Mouse (Mus musculus): ENCODE data around the gene Ino80. TPM values are rescaled to one million over a fixed set of nuclear protein-coding genes. Genes with fewer than 3 reads are reported as not detected.

Gene Ino80
- polyA plus RNA-seq, 1 experiment from 2014 or later, result 1.4 TPM

DNA sequence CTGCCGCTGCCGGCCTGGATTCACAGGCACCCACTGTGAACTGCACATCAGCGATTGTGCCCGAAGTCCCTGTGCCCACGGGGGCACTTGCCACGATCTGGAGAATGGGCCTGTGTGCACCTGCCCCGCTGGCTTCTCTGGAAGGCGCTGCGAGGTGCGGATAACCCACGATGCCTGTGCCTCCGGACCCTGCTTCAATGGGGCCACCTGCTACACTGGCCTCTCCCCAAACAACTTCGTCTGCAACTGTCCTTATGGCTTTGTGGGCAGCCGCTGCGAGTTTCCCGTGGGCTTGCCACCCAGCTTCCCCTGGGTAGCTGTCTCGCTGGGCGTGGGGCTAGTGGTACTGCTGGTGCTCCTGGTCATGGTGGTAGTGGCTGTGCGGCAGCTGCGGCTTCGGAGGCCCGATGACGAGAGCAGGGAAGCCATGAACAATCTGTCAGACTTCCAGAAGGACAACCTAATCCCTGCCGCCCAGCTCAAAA lies 145.3 kb downstream of the Ino80 start:
- H3K4me3 ChIP-seq (replicated peaks), result no peak overlapping the region
- H3K9me3 ChIP-seq (replicated peaks), result no peaks in the 10 kb centered on the region

DNA sequence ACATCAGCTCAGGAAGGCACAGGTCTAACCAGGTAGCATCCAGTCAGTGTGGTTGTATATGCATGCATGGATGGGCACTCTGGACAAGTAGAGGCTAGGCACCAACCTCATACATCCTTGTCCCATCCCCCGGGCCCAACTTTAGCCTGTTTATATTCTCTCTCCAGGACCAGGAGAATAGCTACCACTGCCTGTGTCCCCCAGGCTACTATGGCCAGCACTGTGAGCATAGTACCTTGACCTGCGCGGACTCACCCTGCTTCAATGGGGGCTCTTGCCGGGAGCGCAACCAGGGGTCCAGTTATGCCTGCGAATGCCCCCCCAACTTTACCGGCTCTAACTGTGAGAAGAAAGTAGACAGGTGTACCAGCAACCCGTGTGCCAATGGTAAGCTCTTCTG lies 146.7 kb downstream of the Ino80 start:
- Histone ChIP-seq H3K27me3 (peaks cover 95% of the 10 kb centered on the region), H3K4me1 (replicated peaks) (peaks cover 18% of the 10 kb centered on the region), H3K9me3 (replicated peaks) (no peaks in the 10 kb centered on the region), H3K4me3 (replicated peaks) (no peak overlapping the region), H3K36me3 (replicated peaks) (no peaks in the 10 kb centered on the region), H3K27ac (replicated peaks) (no peak overlapping the region), H3K4me2 (no peak overlapping the region), H3K9ac (no peak overlapping the region)
- 81% methylated on average over 8 of the region's 8 CpGs for WGBS (ENCODE audit: insufficient replicate concordance)
- no peak for ATAC-seq (ENCODE audit: insufficient read depth)

More for the DNA sequence above, 145.3 kb downstream of the Ino80 start:
- Histone ChIP-seq H3K9ac (no peak overlapping the region), H3K27me3 (peaks cover 95% of the 10 kb centered on the region), H3K4me1 (replicated peaks) (peaks cover 8% of the 10 kb centered on the region), H3K36me3 (replicated peaks) (no peaks in the 10 kb centered on the region), H3K4me2 (no peak overlapping the region), H3K27ac (replicated peaks) (no peak overlapping the region)
- WGBS (ENCODE audit: insufficient replicate concordance), result 75% methylated on average over 24 of the region's 24 CpGs
- no peak for ATAC-seq (ENCODE audit: insufficient read depth)

DNA sequence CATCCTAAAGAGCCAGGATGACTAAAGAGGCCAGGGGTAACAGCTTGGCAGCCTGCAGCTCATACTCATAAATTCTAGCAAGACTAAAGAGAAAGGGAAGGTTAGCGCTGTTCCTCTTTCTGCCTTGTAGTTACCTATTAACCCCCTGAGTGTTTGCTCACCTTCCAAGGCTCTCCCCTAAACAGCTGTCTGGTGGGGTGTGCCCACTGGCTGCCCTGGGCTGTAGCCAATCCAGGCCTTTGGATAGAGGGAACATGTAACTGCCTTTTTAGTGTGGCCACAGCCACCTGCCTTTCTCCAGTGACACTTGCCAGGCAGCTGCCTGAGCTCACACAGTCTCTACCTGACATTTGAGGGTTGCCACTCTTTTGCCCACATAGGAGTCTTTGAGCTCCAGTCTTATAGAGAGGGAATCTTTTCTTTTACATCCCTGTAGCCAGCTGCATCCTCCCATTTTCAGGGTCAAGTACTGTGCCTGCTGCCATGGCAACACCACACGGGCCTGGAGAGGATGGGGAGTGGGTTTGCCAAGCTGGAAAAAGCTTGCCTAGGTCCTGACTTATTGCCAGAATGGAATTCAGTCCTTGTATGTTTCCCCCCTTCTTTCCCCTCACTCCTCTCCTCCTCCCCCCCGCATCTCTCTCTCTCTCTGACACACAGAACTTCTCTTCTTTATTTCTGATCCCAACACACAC lies 148.2 kb downstream of the Ino80 start:
- no peak overlapping the region for H3K27ac ChIP-seq (replicated peaks)
- H3K9me3 ChIP-seq (replicated peaks), result no peaks in the 10 kb centered on the region
- WGBS (ENCODE audit: insufficient replicate concordance), result 36% methylated on average over 3 of the region's 3 CpGs
- H3K4me2 ChIP-seq, result no peak overlapping the region
- peak; percentile 37; the same call in 1 of the 2 replicates for ATAC-seq (ENCODE audit: insufficient read depth)
- peaks cover 33% of the 10 kb centered on the region for H3K4me1 ChIP-seq (replicated peaks)
- H3K9ac ChIP-seq, result no peak overlapping the region
- no peaks in the 10 kb centered on the region for H3K36me3 ChIP-seq (replicated peaks)
- H3K4me3 ChIP-seq (replicated peaks), result no peak overlapping the region
- H3K27me3 ChIP-seq, result peaks cover 96% of the 10 kb centered on the region

DNA sequence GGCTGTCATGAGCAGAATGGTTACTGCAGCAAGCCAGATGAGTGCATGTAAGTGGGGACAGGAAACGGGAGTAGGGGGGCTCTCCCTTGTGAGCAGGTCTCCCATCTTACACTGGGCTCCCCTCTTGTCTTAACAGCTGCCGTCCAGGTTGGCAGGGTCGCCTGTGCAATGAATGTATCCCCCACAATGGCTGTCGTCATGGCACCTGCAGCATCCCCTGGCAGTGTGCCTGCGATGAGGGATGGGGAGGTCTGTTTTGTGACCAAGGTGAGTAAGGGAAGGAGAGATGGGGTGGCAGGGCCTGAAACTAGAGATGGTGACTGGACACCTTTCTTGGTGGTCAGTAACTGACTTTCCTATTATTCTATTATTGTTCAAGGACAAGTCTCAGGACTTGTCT lies 148.9 kb downstream of the Ino80 start:
- peaks cover 96% of the 10 kb centered on the region for H3K27me3 ChIP-seq
- no peak overlapping the region for H3K4me3 ChIP-seq (replicated peaks)
- H3K27ac ChIP-seq (replicated peaks), result no peak overlapping the region
- ATAC-seq (ENCODE audit: insufficient read depth), result no peak
- 35% methylated on average over 5 of the region's 5 CpGs for WGBS (ENCODE audit: insufficient replicate concordance)
- H3K4me1 ChIP-seq (replicated peaks), result peaks cover 40% of the 10 kb centered on the region
- H3K9me3 ChIP-seq (replicated peaks), result no peaks in the 10 kb centered on the region
- no peak overlapping the region for H3K4me2 ChIP-seq
- H3K9ac ChIP-seq, result no peak overlapping the region
- no peaks in the 10 kb centered on the region for H3K36me3 ChIP-seq (replicated peaks)

DNA sequence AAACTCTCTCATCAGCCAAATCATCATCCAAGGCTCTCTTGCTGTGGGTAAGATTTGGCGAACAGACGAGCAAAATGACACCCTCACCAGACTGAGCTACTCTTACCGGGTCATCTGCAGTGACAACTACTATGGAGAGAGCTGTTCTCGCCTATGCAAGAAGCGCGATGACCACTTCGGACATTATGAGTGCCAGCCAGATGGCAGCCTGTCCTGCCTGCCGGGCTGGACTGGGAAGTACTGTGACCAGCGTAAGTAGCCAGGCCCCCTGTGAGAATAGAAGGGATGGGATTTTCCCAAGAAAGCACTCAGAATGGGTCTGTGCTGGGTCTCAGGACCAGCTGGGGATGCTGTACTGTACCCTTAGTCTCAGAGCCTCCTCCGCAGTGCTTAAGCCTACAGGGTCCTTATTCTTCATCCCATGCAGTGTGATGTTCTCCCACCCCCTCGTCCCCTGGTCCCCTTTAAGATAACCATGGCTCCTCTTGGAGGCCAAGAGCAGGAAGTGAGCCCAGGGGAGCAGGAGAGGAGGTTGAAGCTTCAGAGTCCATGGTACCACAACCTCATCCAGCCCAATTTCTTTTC lies 149.5 kb downstream of the Ino80 start:
- H3K4me3 ChIP-seq (replicated peaks), result no peak overlapping the region
- peaks cover 100% of the 10 kb centered on the region for H3K27me3 ChIP-seq
- no peak overlapping the region for H3K27ac ChIP-seq (replicated peaks)
- 36% methylated on average over 11 of the region's 11 CpGs for WGBS (ENCODE audit: insufficient replicate concordance)
- no peaks in the 10 kb centered on the region for H3K9me3 ChIP-seq (replicated peaks)
- no peak for ATAC-seq (ENCODE audit: insufficient read depth)
- no peak overlapping the region for H3K9ac ChIP-seq
- H3K4me2 ChIP-seq, result peak overlapping the region; percentile 1; the same call in 1 of the 2 replicates
- H3K36me3 ChIP-seq (replicated peaks), result no peaks in the 10 kb centered on the region
- H3K4me1 ChIP-seq (replicated peaks), result peaks cover 43% of the 10 kb centered on the region

DNA sequence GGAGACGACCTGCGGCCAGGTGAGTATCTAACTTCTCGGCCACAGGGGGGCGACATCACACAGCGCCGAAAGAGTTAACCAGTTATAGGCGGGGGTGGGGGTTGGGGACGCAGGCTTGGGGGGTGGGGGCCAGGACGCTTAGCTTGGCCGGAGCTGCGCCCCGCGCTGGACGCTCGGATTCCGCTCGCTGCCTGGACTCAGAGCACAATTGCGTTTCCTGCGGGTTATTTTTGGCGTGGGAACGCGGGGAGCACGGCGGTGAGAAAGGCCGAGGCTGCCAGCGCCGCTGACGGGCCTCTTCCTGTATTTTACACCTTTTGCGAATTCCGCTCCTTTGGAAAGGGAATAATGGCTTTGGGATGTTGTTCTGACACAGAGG lies 150.4 kb downstream of the Ino80 start:
- Histone ChIP-seq H3K27me3 (peaks cover 100% of the 10 kb centered on the region), H3K36me3 (replicated peaks) (no peaks in the 10 kb centered on the region), H3K4me2 (peak overlapping the region; percentile 68), H3K27ac (replicated peaks) (no peak overlapping the region), H3K9ac (no peak overlapping the region), H3K4me1 (replicated peaks) (peaks cover 53% of the 10 kb centered on the region), H3K4me3 (replicated peaks) (peak overlapping the region; percentile 48), H3K9me3 (replicated peaks) (no peaks in the 10 kb centered on the region)
- under 1% methylated on average over 30 of the region's 30 CpGs for WGBS (ENCODE audit: insufficient replicate concordance)
- no peak for ATAC-seq (ENCODE audit: insufficient read depth)

DNA sequence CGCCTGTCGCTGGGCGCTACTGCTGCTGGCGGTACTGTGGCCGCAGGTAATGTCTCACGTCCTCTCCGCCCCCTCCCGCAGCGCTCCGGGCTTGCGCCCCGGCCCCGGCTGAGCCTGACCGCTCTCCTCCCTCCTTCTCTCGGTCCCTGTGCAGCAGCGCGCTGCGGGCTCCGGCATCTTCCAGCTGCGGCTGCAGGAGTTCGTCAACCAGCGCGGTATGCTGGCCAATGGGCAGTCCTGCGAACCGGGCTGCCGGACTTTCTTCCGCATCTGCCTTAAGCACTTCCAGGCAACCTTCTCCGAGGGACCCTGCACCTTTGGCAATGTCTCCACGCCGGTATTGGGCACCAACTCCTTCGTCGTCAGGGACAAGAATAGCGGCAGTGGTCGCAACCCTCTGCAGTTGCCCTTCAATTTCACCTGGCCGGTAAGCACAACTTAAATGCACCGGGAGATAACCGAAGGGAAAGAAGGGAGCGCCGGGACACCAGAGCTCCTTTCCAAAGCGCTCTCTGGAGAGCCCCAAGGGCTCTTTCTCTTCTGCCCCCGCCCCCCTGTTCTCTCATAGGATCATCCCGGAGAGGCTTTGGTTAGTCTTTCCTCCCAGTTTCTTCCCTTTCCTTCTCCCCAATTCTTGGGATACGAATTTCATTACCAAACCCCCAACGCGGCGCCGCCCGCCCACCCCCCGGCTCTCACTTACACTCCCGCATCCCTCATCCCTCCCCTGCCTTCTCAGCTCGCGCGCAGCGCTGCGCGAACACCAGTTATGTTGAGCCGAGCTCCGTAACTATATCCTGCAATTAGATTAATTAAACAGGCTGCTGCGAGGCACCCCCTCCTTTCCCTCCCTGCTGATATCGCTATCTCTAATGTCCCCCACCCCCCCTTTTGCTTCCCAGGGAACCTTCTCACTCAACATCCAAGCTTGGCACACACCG lies 151.1 kb downstream of the Ino80 start:
- Histone ChIP-seq H3K4me2 (peak overlapping the region; percentile 68), H3K36me3 (replicated peaks) (no peaks in the 10 kb centered on the region), H3K27me3 (peaks cover 100% of the 10 kb centered on the region), H3K9ac (0 out of 2 replicates have a peak overlapping the region, but pooled peaks have one; percentile 25), H3K9me3 (replicated peaks) (no peaks in the 10 kb centered on the region), H3K4me3 (replicated peaks) (peak overlapping the region; percentile 48), H3K4me1 (replicated peaks) (peaks cover 60% of the 10 kb centered on the region), H3K27ac (replicated peaks) (no peak overlapping the region)
- no peak for ATAC-seq (ENCODE audit: insufficient read depth)
- WGBS (ENCODE audit: insufficient replicate concordance), result under 1% methylated on average over 61 of the region's 61 CpGs

DNA sequence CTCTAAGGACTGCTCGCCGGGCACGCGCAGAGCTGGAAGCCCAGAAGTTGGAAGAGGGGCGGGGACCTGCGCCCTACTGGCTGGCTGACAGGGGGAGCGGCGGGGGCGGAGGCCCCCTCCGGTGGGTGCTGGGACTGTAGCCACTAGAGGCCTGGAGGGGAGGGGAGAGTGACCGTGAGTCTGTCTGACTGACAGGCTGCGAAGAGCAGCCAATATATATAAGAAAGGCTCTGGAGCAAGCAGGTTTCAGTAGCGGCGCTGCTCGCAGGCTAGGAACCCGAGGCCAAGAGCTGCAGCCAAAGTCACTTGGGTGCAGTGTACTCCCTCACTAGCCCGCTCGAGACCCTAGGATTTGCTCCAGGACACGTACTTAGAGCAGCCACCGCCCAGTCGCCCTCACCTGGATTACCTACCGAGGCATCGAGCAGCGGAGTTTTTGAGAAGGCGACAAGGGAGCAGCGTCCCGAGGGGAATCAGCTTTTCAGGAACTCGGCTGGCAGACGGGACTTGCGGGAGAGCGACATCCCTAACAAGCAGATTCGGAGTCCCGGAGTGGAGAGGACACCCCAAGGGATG lies 151.8 kb downstream of the Ino80 start, which contains the start of gene Dll4:
Gene Dll4 (plus strand): TSS at position 217 of the 576 bp plus-strand sequence.
- peaks cover 67% of the 10 kb centered on the region for H3K4me1 ChIP-seq (replicated peaks)
- no peaks in the 10 kb centered on the region for H3K9me3 ChIP-seq (replicated peaks)
- H3K27me3 ChIP-seq, result peaks cover 100% of the 10 kb centered on the region
- WGBS (ENCODE audit: insufficient replicate concordance), result under 1% methylated on average over 33 of the region's 33 CpGs
- H3K4me2 ChIP-seq, result peak within 1 kb of the TSS; percentile 68
- H3K36me3 ChIP-seq (replicated peaks), result no peaks in the 10 kb centered on the region
- peak within 1 kb of the TSS; percentile 48 for H3K4me3 ChIP-seq (replicated peaks)
- H3K27ac ChIP-seq (replicated peaks), result no peak within 1 kb of the TSS
- 0 out of 2 replicates have a peak within 1 kb of the TSS, but pooled peaks have one; percentile 25 for H3K9ac ChIP-seq
- no peak for ATAC-seq (ENCODE audit: insufficient read depth)

DNA sequence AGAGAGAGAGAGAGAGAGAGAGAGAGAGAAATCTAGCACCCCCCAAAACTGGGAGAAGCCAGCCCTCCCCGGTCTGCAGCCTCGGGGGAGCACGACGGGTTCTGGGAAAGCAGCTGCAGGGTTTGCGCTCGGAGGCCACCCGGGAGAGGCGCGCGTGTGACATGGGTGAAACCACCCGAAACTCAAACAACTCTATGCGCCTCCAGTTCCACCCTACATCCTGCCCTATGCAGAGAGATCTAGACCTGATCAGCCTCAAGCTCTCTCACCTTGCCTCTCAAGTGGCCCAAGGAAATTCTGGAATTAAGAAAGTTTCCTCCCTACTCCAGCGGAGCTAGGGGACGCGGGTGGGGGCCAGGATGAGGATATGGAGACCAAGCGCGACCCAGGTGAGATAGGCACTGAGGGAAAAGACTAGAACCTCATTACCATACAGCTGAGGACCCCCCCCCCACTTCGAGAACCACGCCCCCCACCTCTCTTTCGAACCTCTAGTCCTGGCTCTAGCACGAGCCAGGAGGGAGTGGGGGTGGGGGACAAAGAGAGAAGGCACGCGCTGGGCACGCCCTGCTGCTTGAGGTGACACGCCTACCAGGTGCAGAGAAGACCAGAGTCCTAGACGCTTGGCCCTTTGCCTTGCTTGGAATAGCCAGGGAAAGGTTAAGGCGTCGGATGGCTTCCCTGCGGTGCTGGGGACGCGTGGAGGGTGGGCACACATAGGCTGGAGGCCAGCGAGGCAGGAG lies 152.7 kb downstream of the Ino80 start:
- H3K27ac ChIP-seq (replicated peaks), result no peak overlapping the region
- 1% methylated on average over 32 of the region's 32 CpGs for WGBS (ENCODE audit: insufficient replicate concordance)
- H3K36me3 ChIP-seq (replicated peaks), result no peaks in the 10 kb centered on the region
- no peaks in the 10 kb centered on the region for H3K9me3 ChIP-seq (replicated peaks)
- peak overlapping the region; percentile 48 for H3K4me3 ChIP-seq (replicated peaks)
- peak overlapping the region; percentile 68 for H3K4me2 ChIP-seq
- peaks cover 74% of the 10 kb centered on the region for H3K4me1 ChIP-seq (replicated peaks)
- H3K27me3 ChIP-seq, result peaks cover 97% of the 10 kb centered on the region
- H3K9ac ChIP-seq, result no peak overlapping the region
- ATAC-seq (ENCODE audit: insufficient read depth), result no peak

DNA sequence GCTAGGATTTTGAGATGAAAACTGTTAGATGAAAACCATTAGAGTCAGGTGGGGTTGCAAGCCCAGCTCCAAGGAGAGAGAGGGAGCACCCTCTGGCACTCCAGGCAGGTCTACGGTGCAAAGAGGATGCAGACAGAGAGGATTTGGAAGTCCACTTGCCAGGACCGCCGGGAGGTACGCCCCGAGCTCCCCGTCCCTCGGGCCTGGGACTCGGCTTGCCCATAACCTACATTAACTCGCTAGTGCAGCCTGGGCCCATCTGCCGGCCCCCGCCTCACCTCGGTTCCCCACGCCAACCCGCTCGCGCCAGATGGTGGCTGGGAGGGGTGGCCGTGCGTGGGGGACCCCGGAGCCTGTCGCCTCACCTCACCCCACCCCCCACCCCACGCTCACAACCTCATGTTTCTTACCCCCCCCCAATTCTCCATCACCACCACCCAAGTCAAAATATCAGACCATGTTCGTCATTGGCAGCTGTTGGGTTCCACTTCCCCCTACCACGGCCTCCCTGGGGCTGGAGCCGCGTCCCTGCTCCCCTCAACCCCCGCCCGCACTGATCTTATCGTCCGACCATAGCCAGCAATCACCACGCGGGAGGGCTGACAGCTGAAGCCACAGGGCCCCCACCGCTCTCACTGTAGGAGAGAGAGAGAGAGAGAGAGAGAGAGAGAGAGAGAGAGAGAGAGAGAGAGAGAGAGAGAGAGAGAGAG lies 153.5 kb downstream of the Ino80 start:
- H3K4me3 ChIP-seq (replicated peaks), result no peak overlapping the region; the same call in 1 of the 2 replicates
- no peaks in the 10 kb centered on the region for H3K36me3 ChIP-seq (replicated peaks)
- peaks cover 74% of the 10 kb centered on the region for H3K4me1 ChIP-seq (replicated peaks)
- no peak overlapping the region for H3K27ac ChIP-seq (replicated peaks)
- H3K9ac ChIP-seq, result no peak overlapping the region
- ATAC-seq (ENCODE audit: insufficient read depth), result no peak
- H3K9me3 ChIP-seq (replicated peaks), result no peaks in the 10 kb centered on the region
- H3K4me2 ChIP-seq, result peak overlapping the region; percentile 68
- peaks cover 90% of the 10 kb centered on the region for H3K27me3 ChIP-seq
- WGBS (ENCODE audit: insufficient replicate concordance), result 9% methylated on average over 32 of the region's 32 CpGs

Measured in liver, embryonic 15.5 days (tissue).